Mouse (Mus musculus): ENCODE data around the gene Pip5k1b.

The Pip5k1b gene

DNA sequence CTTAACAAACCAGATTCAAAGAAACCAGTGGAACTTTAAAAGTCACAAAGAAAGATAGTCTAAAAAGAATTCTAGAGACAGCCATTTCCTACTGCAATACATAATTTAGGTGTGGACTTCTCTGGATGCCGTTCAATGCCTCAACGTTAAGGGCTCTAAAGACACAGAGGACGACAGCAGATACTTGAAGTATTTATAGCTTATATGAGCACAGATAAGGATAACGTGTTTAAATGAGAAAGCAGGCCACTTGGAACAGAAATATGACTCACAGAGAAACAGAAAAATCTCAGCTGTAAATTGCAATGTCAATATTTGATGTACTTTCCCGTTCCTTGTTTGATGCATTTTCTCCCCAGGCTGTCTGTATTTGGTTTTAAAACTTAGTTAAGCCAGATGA lies 212.9 kb downstream of the Pip5k1b start:
- DNase-seq (ENCODE audit: low read depth in 1 of 2, low spot score in 2 of 2) = no peak

DNA sequence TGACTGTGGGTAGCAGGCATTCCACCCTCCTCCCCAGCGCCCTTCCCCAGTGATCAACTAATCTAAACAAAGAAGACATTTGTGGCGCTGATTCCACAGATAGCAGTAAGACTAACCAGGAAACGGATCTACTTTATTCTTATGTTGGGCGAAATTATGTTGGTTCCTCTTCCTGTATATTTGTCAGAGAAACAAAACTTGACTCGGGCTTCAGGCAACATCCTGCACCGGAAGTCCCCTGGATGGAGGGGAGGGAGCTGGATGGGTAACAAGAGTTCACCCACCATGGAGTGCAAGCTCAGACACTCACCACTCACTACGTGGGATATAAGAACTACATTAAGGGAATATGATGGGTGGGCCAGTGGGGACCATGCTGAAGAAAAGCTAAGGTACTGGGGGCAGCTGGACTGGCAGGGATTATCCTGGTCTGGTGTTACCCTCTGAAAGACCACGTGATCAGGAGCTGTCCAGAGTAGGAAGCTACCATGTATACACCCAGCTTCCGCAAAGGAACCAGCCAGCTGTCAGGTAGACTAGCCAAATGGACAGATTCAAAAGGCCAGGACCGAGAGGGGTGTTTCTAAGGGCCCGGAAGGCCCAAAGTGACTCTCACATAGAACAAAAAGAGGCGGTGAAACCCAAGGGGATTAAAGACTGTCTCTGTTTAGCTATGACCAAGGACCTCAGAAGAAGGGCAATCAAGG lies 219.1 kb downstream of the Pip5k1b start:
- DNase-seq (ENCODE audit: low read depth in 1 of 2, low spot score in 2 of 2) = no peak

DNA sequence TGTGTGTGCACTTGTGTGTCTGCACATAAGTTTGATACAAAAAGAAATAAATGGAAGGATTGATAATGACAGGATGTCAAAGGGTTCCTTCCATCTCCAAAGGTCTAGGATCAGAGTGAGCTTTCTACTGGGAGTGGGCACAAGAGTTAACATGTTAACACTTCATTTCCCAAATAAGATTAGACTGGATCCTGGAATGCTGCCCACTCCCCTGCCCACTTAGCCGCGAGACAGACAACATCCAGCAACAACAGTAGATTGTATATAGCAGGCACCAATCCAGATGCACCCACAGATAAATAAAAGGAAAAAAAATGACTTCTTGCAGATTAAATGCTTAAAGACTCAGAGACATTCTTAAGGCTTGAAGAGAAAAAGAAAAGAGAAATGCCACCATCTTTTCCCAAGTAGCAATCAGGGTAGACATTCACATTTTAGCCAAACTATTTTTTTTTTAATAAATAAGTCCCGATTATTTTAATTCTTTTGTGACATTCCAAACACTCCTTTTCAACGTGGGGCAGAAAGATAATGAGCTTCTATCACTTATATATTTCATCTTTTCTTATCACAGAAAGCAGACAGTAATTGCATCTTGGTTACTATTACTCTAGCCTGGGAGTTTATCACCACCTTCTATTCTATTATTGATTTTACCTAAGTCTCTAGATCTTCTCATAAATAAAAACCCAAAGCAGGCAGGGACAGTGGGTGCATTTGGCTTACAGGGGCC lies 219.9 kb downstream of the Pip5k1b start:
- no peak for DNase-seq (ENCODE audit: low read depth in 1 of 2, low spot score in 2 of 2)

DNA sequence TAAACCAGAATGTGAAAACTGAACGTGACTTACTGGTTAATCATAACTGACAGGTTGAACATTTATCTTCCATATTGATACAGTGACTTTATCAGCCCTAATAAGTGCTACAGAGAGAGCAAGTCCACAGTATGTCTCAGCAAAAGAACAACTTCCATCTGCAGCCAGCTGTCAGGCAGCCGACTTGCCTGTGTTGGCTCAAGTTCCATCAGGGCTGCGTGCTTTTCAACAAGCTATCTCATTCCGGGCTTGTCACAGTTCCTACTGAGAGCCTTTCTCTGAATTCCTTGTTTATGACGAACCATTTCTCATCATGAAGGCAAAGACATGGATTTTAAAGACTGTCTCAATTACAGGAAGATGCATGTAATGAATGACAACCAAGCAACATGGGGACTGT lies 222.7 kb downstream of the Pip5k1b start:
- no peak for DNase-seq (ENCODE audit: low read depth in 1 of 2, low spot score in 2 of 2)

DNA sequence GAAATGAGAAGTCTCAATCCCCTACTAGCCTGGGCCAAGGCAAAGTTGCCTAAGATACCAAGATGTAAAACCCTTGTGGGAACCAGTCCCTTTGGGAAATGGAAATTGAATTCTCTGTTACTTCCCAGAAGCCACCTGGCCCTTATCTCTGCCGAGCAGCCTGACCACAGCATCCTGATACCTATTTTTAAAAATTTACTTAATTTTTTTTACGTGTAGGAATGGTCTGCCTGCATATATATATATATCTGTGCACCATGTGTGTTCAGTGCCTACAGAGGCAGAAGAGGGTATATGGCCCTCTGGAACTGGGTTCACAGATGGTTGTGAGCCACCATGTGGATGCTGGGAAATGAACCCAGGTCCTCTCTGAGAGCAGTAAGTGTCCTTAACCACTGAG lies 224.4 kb downstream of the Pip5k1b start:
- no peak for DNase-seq (ENCODE audit: low read depth in 1 of 2, low spot score in 2 of 2)

DNA sequence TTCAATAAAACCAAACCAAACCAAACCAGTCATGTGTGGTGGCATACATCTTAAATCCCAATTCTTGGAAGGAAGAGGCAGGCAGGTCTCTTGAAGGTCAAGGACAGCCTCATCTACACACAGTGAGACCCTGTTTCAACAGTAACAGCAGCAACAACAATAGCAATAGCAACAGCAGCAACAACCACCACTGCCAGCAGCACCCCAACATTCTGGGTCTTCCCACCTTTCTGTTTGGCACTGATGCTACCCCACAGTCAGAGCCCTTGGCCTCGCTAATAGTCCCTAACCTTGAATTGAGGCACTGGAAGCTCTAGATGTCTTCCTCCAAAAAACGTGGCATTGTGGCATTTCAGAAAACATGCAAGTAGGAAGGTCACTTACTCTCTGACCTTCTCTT lies 225.3 kb downstream of the Pip5k1b start:
- no peak for DNase-seq (ENCODE audit: low read depth in 1 of 2, low spot score in 2 of 2)

DNA sequence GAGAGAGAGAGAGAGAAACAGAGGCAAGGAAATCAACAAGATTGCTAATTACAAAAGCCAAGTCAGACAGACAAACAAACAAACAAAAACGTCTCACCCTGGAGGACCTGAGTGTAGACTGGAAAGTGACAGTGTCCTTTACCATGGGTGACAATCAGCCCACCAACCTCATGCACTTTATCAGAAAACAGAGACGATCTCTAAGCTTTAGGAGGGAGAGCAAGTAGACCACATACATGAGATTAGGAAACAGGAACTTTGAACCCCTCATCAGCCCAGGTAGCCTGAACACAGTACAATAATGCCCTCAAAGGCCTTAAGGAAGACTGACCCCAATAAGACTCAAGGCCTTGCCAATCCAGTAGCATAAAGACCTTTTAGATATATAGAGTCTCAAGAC lies 227.8 kb downstream of the Pip5k1b start:
- no peak for DNase-seq (ENCODE audit: low read depth in 1 of 2, low spot score in 2 of 2)

DNA sequence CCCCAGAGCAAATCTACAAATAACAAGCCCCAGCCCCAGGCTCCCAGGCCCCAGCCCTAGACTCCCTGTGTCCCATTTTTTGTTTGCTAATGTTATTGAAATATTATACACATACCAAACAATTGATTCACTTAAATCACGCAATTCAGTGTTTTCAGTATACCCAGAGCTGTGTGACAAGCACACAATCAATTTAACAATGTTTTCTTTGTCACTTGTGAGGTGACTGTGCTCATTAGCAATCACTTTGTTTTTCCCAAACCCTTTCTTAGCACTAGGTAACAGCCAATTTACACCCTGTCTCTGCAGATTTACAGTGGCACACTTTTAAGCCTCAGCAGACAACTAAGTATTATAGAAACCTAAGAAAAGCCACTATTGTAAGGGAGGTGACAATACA lies 228.7 kb downstream of the Pip5k1b start:
- DNase-seq (ENCODE audit: low read depth in 1 of 2, low spot score in 2 of 2) = no peak

DNA sequence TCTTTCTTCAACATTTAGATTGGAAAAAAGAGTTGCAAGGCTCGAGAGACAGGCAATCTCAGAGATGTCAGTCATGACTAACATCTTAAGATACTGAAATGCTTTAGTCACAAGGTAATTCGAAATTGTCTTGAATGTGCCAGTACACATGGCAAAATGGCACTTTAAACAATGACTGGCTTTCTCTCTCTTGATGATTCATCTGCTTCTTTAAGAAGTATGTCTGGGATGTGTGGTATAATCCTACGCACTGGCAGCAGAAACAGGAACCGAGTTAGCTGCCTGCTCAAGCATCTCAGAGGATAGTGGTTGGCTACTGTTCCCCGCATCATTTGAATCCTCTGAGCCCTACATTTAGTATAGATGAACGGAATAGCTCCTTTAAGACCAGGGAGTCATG lies 230.0 kb downstream of the Pip5k1b start:
- no peak for DNase-seq (ENCODE audit: low read depth in 1 of 2, low spot score in 2 of 2)

DNA sequence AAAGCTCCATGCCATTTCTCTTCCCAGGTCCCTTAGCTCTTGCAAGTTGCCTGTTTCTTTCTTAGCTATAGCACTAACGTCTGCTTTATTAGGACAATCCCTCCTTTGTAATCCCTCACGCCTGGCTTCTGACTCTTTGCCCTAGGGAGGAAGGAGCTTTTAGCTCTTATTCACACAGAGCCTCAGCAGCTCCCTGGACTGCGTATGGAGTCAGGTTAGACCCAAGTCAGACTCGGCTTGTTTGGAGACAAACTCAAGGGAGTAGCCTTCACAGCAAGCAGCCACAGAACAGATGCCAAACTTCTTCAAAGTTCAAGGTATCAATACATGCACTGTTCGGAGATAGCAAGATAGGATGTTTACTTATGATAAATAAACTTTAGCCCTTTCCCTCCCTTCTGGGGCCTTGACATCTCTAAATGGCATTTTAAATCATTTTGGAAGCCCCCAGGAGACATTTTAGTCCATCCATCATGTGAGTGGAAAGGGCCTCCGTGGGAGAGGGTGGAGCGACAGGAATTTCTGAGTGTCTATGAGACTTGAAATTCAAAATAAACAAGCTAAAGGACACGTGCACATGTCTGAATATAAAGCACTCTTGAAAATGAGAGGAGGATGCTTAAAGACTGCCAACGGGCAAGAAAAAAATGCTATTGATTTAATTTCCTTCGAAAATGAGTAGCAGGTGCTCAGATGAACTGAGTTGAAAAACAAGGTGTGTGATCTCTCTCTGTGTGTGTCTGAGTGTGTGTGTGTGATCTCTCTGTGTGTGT lies 231.6 kb downstream of the Pip5k1b start:
- no peak for DNase-seq (ENCODE audit: low read depth in 1 of 2, low spot score in 2 of 2)

DNA sequence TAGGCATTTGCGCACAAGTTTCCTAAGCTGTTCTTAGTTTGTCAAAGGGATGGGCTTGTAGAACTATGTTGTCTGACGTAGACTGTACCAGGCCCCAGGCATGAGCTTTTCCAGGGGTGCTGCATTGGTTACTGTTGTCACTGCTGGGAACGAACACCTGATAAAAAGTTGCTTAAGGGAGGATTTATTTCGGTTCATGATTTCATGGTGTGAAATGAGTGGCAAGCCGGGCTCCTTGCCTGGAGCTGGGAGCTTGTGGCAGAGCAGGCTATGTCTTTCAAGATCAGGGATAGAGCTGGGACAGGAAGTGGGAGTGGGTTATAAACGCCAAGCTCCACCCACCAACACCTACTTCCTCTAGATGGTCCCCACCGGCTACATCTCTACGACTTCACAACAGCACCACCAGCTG lies 233.8 kb downstream of the Pip5k1b start:
- DNase-seq (ENCODE audit: low read depth in 1 of 2, low spot score in 2 of 2) = no peak

DNA sequence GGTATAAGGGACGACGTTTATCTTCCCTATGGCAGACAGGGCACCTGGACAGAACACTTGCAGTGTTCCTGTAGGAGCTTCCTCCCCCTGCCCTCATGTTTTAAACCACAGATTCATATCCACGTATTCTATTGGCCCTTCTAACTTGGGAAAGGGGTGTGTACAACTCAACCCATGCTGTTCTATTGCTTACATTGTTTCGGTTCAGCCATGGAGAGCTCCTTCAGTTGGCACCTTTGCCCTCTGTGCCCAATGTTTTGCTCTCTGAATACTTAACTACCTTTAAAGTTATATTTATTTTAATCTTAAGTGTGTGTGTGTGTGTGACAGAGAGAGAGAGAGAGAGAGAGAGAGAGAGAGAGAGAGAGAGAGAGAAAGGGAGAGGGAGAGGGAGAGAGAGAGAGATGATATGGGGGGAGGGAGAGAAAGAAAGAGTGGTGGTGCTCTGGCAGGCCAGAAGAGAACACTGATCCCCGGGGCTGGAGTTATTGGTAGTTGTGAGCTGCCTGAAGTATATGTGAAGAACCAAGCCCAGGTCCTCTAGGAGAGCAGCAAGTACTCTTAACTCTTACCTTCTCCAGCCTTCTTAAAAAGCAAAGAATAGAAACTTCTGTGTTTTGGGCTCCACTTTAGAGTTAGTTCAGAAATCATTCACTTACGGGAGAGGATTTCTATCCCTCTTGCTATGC lies 234.3 kb downstream of the Pip5k1b start:
- DNase-seq (ENCODE audit: low read depth in 1 of 2, low spot score in 2 of 2) = no peak

DNA sequence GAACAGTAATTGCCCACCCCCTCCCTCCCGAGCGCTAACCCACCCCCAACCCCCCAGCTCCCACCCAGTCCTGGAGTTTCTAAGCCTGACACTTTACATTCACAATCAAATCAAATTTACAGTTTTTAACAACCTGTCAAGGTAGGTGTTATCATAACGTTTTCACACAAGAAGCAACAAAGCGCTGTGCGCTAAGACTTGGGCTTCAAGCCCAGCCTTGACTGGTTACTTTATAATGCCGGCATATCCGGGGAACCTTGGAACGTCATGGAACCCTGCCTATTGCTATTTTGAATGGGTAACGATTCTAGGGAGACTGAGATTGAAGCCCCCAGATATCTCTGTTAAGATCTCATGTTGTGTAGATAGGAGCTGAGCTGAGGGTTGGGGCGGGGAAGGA lies 237.5 kb downstream of the Pip5k1b start:
- DNase-seq (ENCODE audit: low read depth in 1 of 2, low spot score in 2 of 2) = no peak

DNA sequence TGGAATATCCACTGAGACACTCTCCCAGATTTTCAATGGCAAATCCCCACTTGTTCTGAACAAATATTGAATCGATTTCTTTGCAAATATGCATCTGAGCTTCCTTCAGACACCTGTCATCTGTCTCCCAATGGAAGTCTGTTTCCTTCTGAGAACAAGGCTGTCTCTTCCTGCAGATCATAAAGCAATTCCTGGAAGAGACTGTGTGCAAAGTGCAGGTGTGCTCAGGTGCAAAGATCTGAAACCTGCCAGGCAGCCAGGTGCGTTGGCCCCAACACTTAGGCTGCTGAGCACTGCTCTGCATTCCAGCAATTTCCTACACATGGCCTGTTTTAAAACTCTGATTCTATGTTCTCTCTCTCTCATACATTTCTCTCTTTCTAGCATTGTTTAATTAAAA lies 237.9 kb downstream of the Pip5k1b start:
- DNase-seq (ENCODE audit: low read depth in 1 of 2, low spot score in 2 of 2) = no peak

DNA sequence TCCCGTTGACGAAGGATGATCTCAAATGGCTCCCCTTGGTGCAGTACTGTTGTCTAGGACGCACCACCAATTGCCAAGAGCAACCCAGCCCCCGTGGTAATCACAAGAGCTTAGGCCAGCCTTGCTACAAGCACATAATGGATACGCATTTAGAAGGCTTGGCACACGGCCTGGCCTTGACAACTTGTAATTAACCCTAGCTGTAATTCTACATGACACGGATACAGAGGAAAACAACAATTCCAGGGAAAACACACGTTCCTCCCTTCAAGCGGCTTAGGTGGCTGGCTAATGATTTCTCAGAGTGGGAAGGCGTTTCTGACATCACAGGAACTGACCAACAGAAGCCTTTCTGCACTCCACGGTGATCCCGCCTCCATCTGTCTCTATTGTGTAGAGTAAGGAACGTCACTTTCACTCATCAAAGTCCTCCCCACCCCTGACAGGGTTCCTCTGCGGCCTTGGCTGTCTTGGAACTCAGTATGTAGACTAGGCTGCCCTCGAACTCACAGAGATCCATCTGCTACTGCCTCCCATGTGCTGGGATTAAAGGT lies 238.6 kb downstream of the Pip5k1b start:
- DNase-seq (ENCODE audit: low read depth in 1 of 2, low spot score in 2 of 2) = no peak

DNA sequence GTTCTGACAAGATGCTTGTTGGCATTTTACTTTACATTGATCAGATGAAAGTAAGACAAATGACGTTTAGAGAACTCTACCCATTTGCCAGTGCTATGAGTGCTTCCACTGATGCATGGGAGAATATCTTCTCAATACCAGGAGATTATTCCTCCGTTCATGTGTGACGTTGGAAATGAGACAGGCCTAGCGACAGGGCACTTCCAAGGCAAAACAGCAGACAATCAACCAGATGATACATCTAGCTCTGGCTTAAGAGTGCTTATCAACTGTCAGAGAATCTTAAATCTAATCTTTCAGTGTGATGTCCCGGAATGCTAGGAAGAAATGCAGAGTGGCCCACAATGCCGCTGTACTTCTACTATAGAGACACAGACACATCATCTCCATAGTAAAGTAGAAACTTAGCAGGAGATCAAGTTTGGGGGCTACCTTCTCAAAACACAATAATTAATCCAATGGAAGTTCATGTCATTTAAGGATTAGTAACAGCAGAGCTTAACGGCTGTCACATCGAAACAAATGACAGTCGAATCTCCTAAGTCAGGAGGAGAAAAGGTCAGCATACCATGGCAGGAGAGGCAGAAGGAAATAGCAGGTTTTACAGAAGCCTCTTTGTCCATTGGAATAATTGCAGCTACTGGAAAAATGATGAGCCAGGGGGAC lies 239.5 kb downstream of the Pip5k1b start:
- no peak for DNase-seq (ENCODE audit: low read depth in 1 of 2, low spot score in 2 of 2)

DNA sequence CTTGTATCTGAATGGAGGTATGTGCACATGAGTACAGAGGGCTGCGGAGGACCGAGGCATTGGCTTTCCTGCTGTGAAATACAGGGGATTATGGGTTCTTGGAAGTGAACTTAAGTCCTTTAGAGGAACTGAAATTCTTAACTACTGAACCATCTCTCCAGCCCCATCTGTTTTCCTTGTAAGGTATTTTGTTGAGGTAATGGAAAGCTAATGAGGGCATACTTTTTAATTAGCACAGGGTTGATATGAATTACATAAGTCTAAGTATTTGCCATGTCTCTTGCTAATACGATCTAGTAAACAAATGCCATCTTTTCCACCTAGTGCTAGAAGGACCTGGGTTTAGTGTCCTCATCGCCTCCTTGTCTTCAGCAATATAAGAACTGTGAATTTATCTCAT lies 240.4 kb downstream of the Pip5k1b start:
- DNase-seq (ENCODE audit: low read depth in 1 of 2, low spot score in 2 of 2) = no peak

DNA sequence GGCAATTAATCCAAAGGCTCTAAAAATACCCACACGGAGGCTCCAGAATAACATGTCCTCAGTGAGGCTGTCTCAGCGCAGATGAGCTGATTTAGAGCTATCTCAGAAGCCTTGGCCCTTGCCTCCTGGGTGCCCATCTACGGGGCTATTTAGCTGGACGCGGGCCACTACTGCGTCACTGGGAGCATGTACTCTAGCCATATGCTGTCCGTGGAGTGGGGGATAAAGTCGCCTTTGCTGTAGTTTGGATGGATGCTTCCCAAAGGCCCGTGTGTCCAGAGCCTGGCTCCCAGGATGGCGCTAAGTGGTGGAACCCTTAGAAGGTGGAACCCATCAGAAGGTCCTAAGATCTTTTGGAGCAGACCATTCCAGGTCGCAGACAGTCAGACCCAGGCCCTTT lies 241.0 kb downstream of the Pip5k1b start:
- DNase-seq (ENCODE audit: low read depth in 1 of 2, low spot score in 2 of 2) = no peak

DNA sequence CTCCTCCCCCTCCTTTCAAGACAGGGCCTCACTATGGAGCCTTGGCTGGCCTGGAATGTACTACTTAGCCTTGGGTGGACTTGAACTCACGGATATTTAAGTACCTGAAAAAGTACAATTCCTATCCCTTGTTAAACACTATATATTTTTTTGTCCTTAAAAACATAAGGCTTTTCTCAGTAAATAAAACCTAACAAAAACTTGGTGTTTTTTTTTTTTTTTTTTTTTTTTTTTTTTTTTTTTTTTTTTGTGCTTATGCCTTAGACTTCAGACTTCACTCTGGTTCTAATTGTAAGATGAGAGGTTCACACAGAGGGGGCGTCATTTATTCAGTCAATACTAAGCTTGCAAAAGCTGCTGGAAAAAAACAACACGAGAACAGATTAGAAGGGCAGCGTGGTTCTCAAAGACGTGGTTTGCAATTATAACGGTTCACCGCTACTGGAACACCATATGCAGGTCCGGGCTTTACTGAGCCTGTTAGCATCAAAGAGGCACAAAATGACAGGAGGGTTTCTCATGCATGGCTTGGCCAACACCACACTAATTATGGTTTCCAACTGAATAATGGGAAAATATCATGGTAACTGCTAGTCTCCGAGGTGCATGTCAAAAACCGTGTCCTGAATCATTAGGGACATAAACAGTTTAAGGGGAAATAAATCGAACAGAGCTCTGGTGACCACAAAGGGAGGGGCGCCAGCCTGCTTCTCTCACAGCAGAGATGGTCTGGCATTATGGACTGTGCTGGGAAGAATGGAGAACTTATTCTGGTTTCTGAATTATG lies 242.9 kb downstream of the Pip5k1b start:
- no peak for DNase-seq (ENCODE audit: low read depth in 1 of 2, low spot score in 2 of 2)

DNA sequence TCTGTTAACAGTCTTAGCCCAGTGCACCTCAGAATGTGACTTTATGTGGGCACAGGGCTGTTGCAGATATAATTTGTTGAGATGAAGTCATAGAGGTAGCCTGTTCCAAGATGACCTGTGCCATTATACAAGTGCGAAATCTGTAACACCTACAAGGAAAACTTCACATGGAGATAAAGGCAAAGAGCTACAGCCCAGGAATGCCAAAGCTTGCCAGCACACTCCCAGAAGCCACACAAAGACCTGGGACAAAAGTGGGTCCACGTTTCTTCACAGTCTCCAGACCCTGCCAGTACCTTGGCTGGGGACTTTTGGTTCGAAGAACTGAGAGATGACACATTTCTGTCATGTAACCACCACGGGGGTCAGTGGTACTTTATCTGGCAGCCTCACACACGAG lies 243.6 kb downstream of the Pip5k1b start:
- no peak for DNase-seq (ENCODE audit: low read depth in 1 of 2, low spot score in 2 of 2)

All from monocyte, adult 2 months (primary cell).